Mouse (Mus musculus) intestine, embryonic 15.5 days (tissue): Measurements from ENCODE around the gene Cxcr6. TPM values are rescaled to one million over a fixed set of nuclear protein-coding genes. Genes with fewer than 3 reads are reported as not detected.

ENCODE experiments used
- ATAC-seq: fragments of 200-750 bp; cut with Nextera tagmentation; 2 replicates; pipeline ENCODE4 v1.8.0; 2017; ENCODE audit warnings: moderate TSS enrichment, moderate library complexity
- H3K27ac ChIP-seq: fragments of 300-500 bp; sonication (generic); 2 replicates; pipeline ENCODE4 v1.5.1; 2015; ENCODE audit warnings: mild to moderate bottlenecking, inconsistent platforms
- H3K27me3 ChIP-seq: fragments of 300-500 bp; sonication (generic); replicated peaks from 2 replicates; pipeline ENCODE4 v1.6.1; 2015; ENCODE audit warnings: inconsistent platforms
- H3K36me3 ChIP-seq: fragments of 300-500 bp; sonication (generic); 2 replicates; pipeline ENCODE4 v1.6.1; 2015; ENCODE audit warnings: inconsistent platforms
- H3K4me1 ChIP-seq: fragments of 300-500 bp; sonication (generic); replicated peaks from 2 replicates; pipeline ENCODE4 v1.6.1; 2015; ENCODE audit warnings: inconsistent platforms
- H3K4me2 ChIP-seq: fragments of 300-500 bp; sonication (generic); replicated peaks from 2 replicates; pipeline ENCODE4 v1.6.1; 2015; ENCODE audit warnings: mild to moderate bottlenecking, inconsistent platforms
- H3K4me3 ChIP-seq: fragments of 300-500 bp; sonication (generic); replicated peaks from 2 replicates; pipeline ENCODE4 v1.5.1; 2015; ENCODE audit warnings: inconsistent platforms
- H3K9ac ChIP-seq: fragments of 300-500 bp; sonication (generic); 2 replicates; pipeline ENCODE4 v1.6.1; 2015; ENCODE audit warnings: inconsistent platforms
- H3K9me3 ChIP-seq: fragments of 300-500 bp; sonication (generic); 2 replicates; pipeline ENCODE4 v1.6.1; 2016; ENCODE audit warnings: inconsistent platforms
- WGBS: fragments of 180-500 bp; shearing (Covaris S2); methylation state at CpG from one replicate; pipeline ENCODE4 v1.1.7; 2015; 5-methylcytosine and 5-hydroxymethylcytosine counted together
- polyA plus RNA-seq: library from polyadenylated mRNA; unstranded; fragments of >200 nt; fragmentation: Nextera tagmentation; extraction: Ambion mirVana; gene quantifications from 2 replicates; pipeline ENCODE4 v1.2.1, GENCODE M21; 2015

Cxcr6 gene
- polyA plus RNA-seq, 1 experiment from 2014 or later = 1.3 TPM

- Histone ChIP-seq H3K36me3 (peaks cover 32% of the 10 kb centered on the region), H3K9me3 (no peaks in the 10 kb centered on the region), H3K4me2 (no peak overlapping the region), H3K4me3 (no peak overlapping the region), H3K9ac (no peak overlapping the region), H3K27me3 (no peaks in the 10 kb centered on the region), H3K4me1 (no peaks in the 10 kb centered on the region), H3K27ac (no peak overlapping the region)
- ATAC-seq = no peak
- 88% methylated on average over 4 of the region's 4 CpGs for whole genome bisulfite sequencing
These were observed 22.6 kb downstream of the Cxcr6 start for GRCm38 (mm10) chr9:123828916-123829315.

- 93% methylated on average over 3 of the region's 3 CpGs for WGBS
- no peaks in the 10 kb centered on the region for H3K27me3 ChIP-seq
These were observed 29.6 kb downstream of the Cxcr6 start for GRCm38 (mm10) chr9:123835851-123836250.

GRCm38 (mm10) chr9:123840243-123840642 is 34.0 kb downstream of the Cxcr6 start:
- no peaks in the 10 kb centered on the region for H3K4me1 ChIP-seq
- no peak for ATAC-seq
- H3K27me3 ChIP-seq = no peaks in the 10 kb centered on the region
- H3K36me3 ChIP-seq = no peaks in the 10 kb centered on the region; the same call in 1 of the 2 replicates
- WGBS = 84% methylated on average over 6 of the region's 6 CpGs
- H3K4me3 ChIP-seq = no peak overlapping the region
- H3K27ac ChIP-seq = no peak overlapping the region
- H3K4me2 ChIP-seq = no peak overlapping the region
- no peaks in the 10 kb centered on the region for H3K9me3 ChIP-seq
- H3K9ac ChIP-seq = no peak overlapping the region

More at GRCm38 (mm10) chr9:123835851-123836250, 29.6 kb downstream of the Cxcr6 start:
- Histone ChIP-seq H3K9ac (no peak overlapping the region), H3K4me2 (no peak overlapping the region), H3K27ac (no peak overlapping the region), H3K4me3 (no peak overlapping the region), H3K36me3 (no peaks in the 10 kb centered on the region), H3K9me3 (no peaks in the 10 kb centered on the region), H3K4me1 (no peaks in the 10 kb centered on the region)
- no peak for ATAC-seq

GRCm38 (mm10) chr9:123844468-123844867 is 38.2 kb downstream of the Cxcr6 start:
- Histone ChIP-seq H3K9ac (no peak overlapping the region), H3K36me3 (no peaks in the 10 kb centered on the region; the same call in 1 of the 2 replicates), H3K27me3 (no peaks in the 10 kb centered on the region), H3K4me3 (no peak overlapping the region), H3K27ac (no peak overlapping the region), H3K4me2 (no peak overlapping the region), H3K4me1 (no peaks in the 10 kb centered on the region), H3K9me3 (no peaks in the 10 kb centered on the region)
- WGBS = 92% methylated on average over 3 of the region's 3 CpGs
- no peak for ATAC-seq

- Histone ChIP-seq H3K4me1 (no peaks in the 10 kb centered on the region), H3K27ac (no peak overlapping the region)
- ATAC-seq = peak; percentile 47; the same call in 1 of the 2 replicates
These were observed 38.8 kb downstream of the Cxcr6 start for GRCm38 (mm10) chr9:123845120-123845519.

GRCm38 (mm10) chr9:123846490-123846889 is 40.2 kb downstream of the Cxcr6 start:
- no peak overlapping the region for H3K27ac ChIP-seq
- H3K4me2 ChIP-seq = no peak overlapping the region
- H3K9me3 ChIP-seq = no peaks in the 10 kb centered on the region
- no peak overlapping the region for H3K4me3 ChIP-seq
- no peaks in the 10 kb centered on the region; the same call in 1 of the 2 replicates for H3K36me3 ChIP-seq
- 0 out of 2 replicates have a peak, but pooled peaks cover 2% of the 10 kb centered on the region for H3K4me1 ChIP-seq
- no peak overlapping the region for H3K9ac ChIP-seq
- WGBS = 83% methylated on average over 1 of the region's 1 CpGs
- H3K27me3 ChIP-seq = no peaks in the 10 kb centered on the region
- ATAC-seq = no peak

More at GRCm38 (mm10) chr9:123845120-123845519, 38.8 kb downstream of the Cxcr6 start:
- H3K36me3 ChIP-seq = no peaks in the 10 kb centered on the region; the same call in 1 of the 2 replicates
- H3K9ac ChIP-seq = no peak overlapping the region
- no peaks in the 10 kb centered on the region for H3K9me3 ChIP-seq
- H3K27me3 ChIP-seq = no peaks in the 10 kb centered on the region
- H3K4me2 ChIP-seq = no peak overlapping the region
- no peak overlapping the region for H3K4me3 ChIP-seq
- 43% methylated on average over 3 of the region's 3 CpGs for WGBS

- peak overlapping the region; percentile 73; the same call in 1 of the 2 replicates for H3K4me2 ChIP-seq
- no peak overlapping the region for H3K4me3 ChIP-seq
- H3K27me3 ChIP-seq = no peaks in the 10 kb centered on the region
These were observed 43.9 kb downstream of the Cxcr6 start for GRCm38 (mm10) chr9:123849976-123850695.

DNA sequence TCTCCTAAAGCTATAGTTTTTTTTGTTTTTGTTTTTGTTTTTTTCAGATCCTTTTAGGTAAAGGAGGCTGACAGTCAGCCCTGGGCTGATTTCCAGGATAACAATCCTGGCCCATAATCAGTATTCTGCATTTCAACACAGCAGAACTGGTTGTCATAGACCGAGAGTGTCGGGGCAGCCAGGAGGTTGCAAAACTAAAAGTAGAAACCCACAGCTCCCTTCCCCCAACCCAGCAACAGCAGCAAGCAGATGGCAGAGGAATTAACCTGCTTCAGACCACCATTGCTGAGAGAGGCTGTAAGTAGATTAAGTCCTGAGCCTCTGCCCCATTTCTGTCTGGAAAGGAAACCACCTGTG is 44.4 kb downstream of the Cxcr6 start:
- Histone ChIP-seq H3K9ac (peak overlapping the region; percentile 83), H3K36me3 (no peaks in the 10 kb centered on the region), H3K9me3 (no peaks in the 10 kb centered on the region), H3K27ac (peak overlapping the region; percentile 95; the same call in 1 of the 2 replicates), H3K4me3 (peak overlapping the region; percentile 80), H3K4me2 (peak overlapping the region; percentile 73), H3K4me1 (0 out of 2 replicates have a peak, but pooled peaks cover 4% of the 10 kb centered on the region), H3K27me3 (no peaks in the 10 kb centered on the region)
- WGBS = 1% methylated on average over 2 of the region's 2 CpGs
- ATAC-seq = no peak; the same call in 1 of the 2 replicates

More at GRCm38 (mm10) chr9:123849976-123850695, 43.9 kb downstream of the Cxcr6 start:
- Histone ChIP-seq H3K36me3 (no peaks in the 10 kb centered on the region), H3K27ac (no peak overlapping the region), H3K9me3 (no peaks in the 10 kb centered on the region), H3K4me1 (0 out of 2 replicates have a peak, but pooled peaks cover 4% of the 10 kb centered on the region), H3K9ac (no peak overlapping the region)
- 42% methylated on average over 2 of the region's 2 CpGs for WGBS
- ATAC-seq = no peak

DNA sequence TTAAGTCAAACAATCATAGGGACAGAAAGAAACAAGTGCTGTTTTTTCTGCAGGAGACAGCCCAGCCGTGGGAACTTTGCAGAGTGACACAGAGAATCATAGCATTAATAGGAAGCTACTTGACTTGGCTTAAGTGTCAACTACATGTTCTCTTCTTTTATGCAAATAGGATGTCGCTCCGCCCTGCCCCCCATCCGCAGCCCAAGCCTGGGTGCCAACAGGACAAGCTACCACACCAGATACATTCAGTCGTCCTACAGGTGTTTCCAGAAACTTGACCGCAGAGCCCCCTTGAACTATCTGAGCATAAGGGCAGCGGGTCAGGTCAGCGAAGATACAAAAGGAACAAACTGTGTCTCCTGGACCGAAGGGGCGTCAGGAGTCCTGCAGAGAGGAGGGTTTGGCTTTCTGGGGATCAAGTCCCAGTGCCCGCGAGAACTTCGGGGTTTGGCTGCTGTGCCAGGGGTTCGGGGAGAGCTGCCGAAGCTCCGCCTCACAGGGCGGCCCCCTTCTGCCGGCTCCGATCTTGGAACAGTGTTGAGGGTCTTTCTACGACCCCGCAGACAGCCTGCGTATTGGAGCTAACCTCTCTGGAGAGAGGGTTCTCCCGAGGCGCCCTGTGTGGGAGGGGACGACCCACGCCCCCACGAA is 44.9 kb downstream of the Cxcr6 start:
- ATAC-seq = peak; percentile 79
- 0% methylated on average over 27 of the region's 27 CpGs for WGBS

DNA sequence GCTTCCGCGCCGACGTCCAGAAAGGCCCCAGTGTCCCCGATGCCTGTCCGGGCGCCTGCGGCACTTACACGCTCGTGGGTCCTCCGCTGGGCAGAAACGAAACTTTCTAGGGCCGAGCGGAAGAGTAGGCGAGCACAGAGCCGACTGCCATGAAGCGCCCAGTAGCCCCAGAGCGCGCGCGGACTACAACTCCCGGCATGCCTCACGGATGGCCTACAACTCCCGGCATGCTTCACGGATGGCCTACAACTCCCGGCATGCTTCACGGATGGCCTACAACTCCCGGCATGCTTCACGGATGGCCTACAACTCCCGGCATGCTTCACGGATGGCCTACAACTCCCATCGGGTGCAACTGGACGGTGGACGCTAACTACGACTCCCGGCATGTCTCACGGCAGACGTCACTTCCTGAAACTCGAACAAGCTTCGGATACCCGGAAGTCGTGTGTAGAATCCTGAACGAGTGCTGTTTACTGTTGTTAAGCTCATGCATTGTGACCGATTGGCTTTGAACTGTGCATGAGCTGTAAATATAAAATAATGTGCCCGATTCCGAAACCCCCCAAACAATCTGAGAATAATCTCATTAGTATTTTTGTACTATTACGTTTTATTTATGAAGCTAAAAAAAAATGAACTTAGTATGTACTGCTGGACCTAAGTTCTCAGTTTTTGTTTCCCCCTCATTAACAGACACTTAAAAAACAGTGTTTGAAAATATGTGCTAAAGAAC is 45.6 kb downstream of the Cxcr6 start, which contains the start of gene Fyco1:
TSS of gene Fyco1 (minus strand) at position 187 of the 736 bp plus-strand sequence.
- Histone ChIP-seq H3K27me3 (no peaks in the 10 kb centered on the region), H3K36me3 (no peaks in the 10 kb centered on the region), H3K4me1 (0 out of 2 replicates have a peak, but pooled peaks cover 4% of the 10 kb centered on the region), H3K4me3 (peak within 1 kb of the TSS; percentile 80), H3K4me2 (peak within 1 kb of the TSS; percentile 73), H3K9ac (peak within 1 kb of the TSS; percentile 83), H3K9me3 (no peaks in the 10 kb centered on the region), H3K27ac (peak within 1 kb of the TSS; percentile 95)
- WGBS = under 1% methylated on average over 47 of the region's 47 CpGs
- peak; percentile 97 for ATAC-seq

More for the DNA sequence above, 44.9 kb downstream of the Cxcr6 start:
- H3K9ac ChIP-seq = peak overlapping the region; percentile 83
- no peaks in the 10 kb centered on the region for H3K9me3 ChIP-seq
- no peaks in the 10 kb centered on the region for H3K27me3 ChIP-seq
- H3K27ac ChIP-seq = peak overlapping the region; percentile 95
- H3K4me1 ChIP-seq = 0 out of 2 replicates have a peak, but pooled peaks cover 4% of the 10 kb centered on the region
- peak overlapping the region; percentile 80 for H3K4me3 ChIP-seq
- no peaks in the 10 kb centered on the region for H3K36me3 ChIP-seq
- H3K4me2 ChIP-seq = peak overlapping the region; percentile 73

DNA sequence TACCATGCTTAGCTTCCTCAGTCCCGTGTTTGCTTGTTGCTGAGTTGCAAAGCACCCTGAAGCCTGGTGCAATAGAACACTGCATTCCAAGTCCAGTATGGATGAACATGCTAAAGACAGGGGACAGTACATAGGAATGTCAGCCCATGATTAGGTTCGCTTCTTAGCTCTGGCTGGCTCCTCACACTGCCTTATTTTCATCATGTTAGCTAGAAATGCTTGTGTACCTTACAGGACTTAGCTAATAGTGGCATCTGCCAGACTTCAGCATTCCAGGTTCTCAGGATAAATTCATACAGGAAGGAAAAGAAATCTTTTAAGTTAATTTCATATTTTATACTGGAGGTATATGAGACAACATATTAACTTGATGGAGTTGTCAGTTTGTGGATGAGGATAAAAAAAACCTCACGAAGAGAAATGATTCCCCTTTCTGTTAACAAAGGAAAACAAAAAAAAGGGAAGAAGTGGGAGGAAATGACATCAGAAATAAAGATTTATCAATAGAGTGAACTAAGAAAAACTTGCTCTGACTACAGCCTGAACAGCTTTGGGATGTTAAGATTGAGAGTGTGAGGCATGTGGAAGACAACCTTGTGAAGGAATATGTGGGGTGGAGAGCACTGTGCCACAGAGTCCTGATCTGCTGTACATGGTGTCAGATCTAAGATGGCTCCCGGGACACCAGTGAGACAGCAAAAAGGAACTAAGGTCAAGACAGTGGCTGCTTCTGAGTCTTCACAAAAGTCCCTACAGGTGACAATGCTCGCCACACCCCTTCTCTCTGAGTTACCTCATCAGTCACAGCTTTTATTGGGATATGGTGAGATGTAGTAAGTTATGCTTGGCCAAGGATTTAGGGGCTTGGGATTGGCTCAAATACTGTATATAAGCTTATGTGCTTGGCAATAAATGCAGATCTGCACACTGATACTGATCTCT is 46.4 kb downstream of the Cxcr6 start:
- ATAC-seq = peak; percentile 32
- peak overlapping the region; percentile 52 for H3K4me2 ChIP-seq
- no peak overlapping the region for H3K27ac ChIP-seq
- 66% methylated on average over 5 of the region's 5 CpGs for WGBS
- no peaks in the 10 kb centered on the region for H3K27me3 ChIP-seq
- 0 out of 2 replicates have a peak, but pooled peaks cover 4% of the 10 kb centered on the region for H3K4me1 ChIP-seq
- peak overlapping the region; percentile 36 for H3K9ac ChIP-seq
- no peaks in the 10 kb centered on the region for H3K9me3 ChIP-seq
- peak overlapping the region; percentile 28 for H3K4me3 ChIP-seq
- no peaks in the 10 kb centered on the region for H3K36me3 ChIP-seq
